24 mouse cellular contexts compared by ENCODE assay signal in genomic region chr15:74162437-74162763, GRCm38 (mm10).
A peak's percentile ranks its signal among the peaks of the same experiment; 100 is the strongest.
DNase-seq lines count a peak whose midpoint lies in the region; ATAC-seq lines count a peak whose summit lies in the region.
"Had no signal": no experiment of that assay in that cellular context is flagged by ENCODE, and none has a peak within 500 bp of the region (broad histone marks: within the 10 kb centered on the region; RNA-seq: fewer than 3 reads in every experiment).

No protein-coding gene starts in this region.

- H3K27me3 ChIP-seq in neural tube, embryonic 13.5 days = peaks cover 23% of the 10 kb centered on the region
- 0 out of 2 replicates have a peak, but pooled peaks cover 3% of the 10 kb centered on the region for H3K27me3 ChIP-seq in hindbrain, embryonic 13.5 days
- H3K27me3 ChIP-seq in midbrain, embryonic 14.5 days (ENCODE audit: control insufficient read depth, insufficient read depth, low read length) = no peaks in the 10 kb centered on the region
- H3K27me3 ChIP-seq: embryonic facial prominence, embryonic 15.5 days; intestine, embryonic 15.5 days; lung, embryonic 15.5 days had no signal

- peaks cover 47% of the 10 kb centered on the region for H3K4me1 ChIP-seq in neural tube, embryonic 13.5 days (replicated peaks)
- H3K4me1 ChIP-seq in hindbrain, embryonic 13.5 days (replicated peaks) = peaks cover 60% of the 10 kb centered on the region
- H3K4me1 ChIP-seq in midbrain, embryonic 14.5 days (ENCODE audit: control insufficient read depth, insufficient read depth, low read length) = peaks cover 55% of the 10 kb centered on the region
- H3K4me1 ChIP-seq: embryonic facial prominence, embryonic 15.5 days; heart, embryonic 13.5 days; intestine, embryonic 15.5 days; lung, embryonic 15.5 days had no signal

- no peaks in the 10 kb centered on the region for H3K9me3 ChIP-seq in neural tube, embryonic 13.5 days
- H3K9me3 ChIP-seq in hindbrain, embryonic 13.5 days = no peaks in the 10 kb centered on the region
- no peaks in the 10 kb centered on the region for H3K9me3 ChIP-seq in midbrain, embryonic 14.5 days (ENCODE audit: control insufficient read depth, low read length)
- H3K9me3 ChIP-seq: embryonic facial prominence, embryonic 15.5 days; heart, embryonic 13.5 days; intestine, embryonic 15.5 days; limb, embryonic 13.5 days; lung, embryonic 15.5 days had no signal

- no peaks in the 10 kb centered on the region for H3K36me3 ChIP-seq in neural tube, embryonic 13.5 days
- no peaks in the 10 kb centered on the region for H3K36me3 ChIP-seq in hindbrain, embryonic 13.5 days
- H3K36me3 ChIP-seq in midbrain, embryonic 14.5 days (ENCODE audit: control insufficient read depth, insufficient read depth, low read length) = no peaks in the 10 kb centered on the region
- H3K36me3 ChIP-seq: embryonic facial prominence, embryonic 15.5 days; G1E; heart, embryonic 13.5 days; intestine, embryonic 15.5 days; limb, embryonic 13.5 days; lung, embryonic 15.5 days had no signal

- no peak overlapping the region for H3K9ac ChIP-seq in neural tube, embryonic 13.5 days
- H3K9ac ChIP-seq in hindbrain, embryonic 13.5 days = no peak overlapping the region
- H3K9ac ChIP-seq in midbrain, embryonic 14.5 days (replicated peaks; ENCODE audit: low read length) = no peak overlapping the region
- H3K9ac ChIP-seq: embryonic facial prominence, embryonic 15.5 days; heart, embryonic 13.5 days; intestine, embryonic 15.5 days; limb, embryonic 13.5 days; liver, embryonic 14.5 days; lung, embryonic 15.5 days had no signal

- no peak overlapping the region for H3K4me2 ChIP-seq in neural tube, embryonic 13.5 days
- H3K4me2 ChIP-seq in hindbrain, embryonic 13.5 days = no peak overlapping the region
- no peak overlapping the region for H3K4me2 ChIP-seq in midbrain, embryonic 14.5 days (ENCODE audit: low read length)
- H3K4me2 ChIP-seq: embryonic facial prominence, embryonic 15.5 days; heart, embryonic 13.5 days; intestine, embryonic 15.5 days; limb, embryonic 13.5 days; lung, embryonic 15.5 days had no signal

- ATAC-seq in neural tube, embryonic 13.5 days (ENCODE audit: low read depth) = peak; percentile 37
- ATAC-seq in hindbrain, embryonic 13.5 days (ENCODE audit: low FRiP score) = no peak
- ATAC-seq in midbrain, embryonic 14.5 days (ENCODE audit: low FRiP score, low TSS enrichment) = 0 out of 2 replicates have a peak, but pooled peaks have one; percentile 36
- ATAC-seq: activated CD4-positive, CD25-positive, alpha-beta regulatory T cell, adult 4 months; intestine, embryonic 15.5 days had no signal

- DNase-seq in neural tube, embryonic 10.5 days (ENCODE audit: extremely low spot score, low spot score) = no peak
- peak; percentile 76 for DNase-seq in midbrain, embryonic 14.5 days
- DNase-seq in thymus, postnatal 14 days = no peak
- no peak for DNase-seq in liver
- DNase-seq in kidney, postnatal 4 days = no peak
- DNase-seq in frontal cortex, adult 2 months (ENCODE audit: extremely low spot score in 1 of 2, low spot score in 1 of 2) = no peak
- DNase-seq: adrenal gland, postnatal 10 days; cerebellum, adult 9-11 months; embryo, embryonic 11 days; gastrocnemius, adult 2 months; kidney, adult 9 months; kidney, postnatal 36 days; spleen, adult 18-20 months had no signal

- WGBS in neural tube, embryonic 13.5 days = 22% methylated on average over 8 of the region's 8 CpGs
- 19% methylated on average over 8 of the region's 8 CpGs for WGBS in hindbrain, embryonic 13.5 days
- 11% methylated on average over 8 of the region's 8 CpGs for WGBS in midbrain, embryonic 14.5 days

- no peak overlapping the region for H3K4me3 ChIP-seq in neural tube, embryonic 13.5 days
- no peak overlapping the region for H3K4me3 ChIP-seq in hindbrain, embryonic 13.5 days
- H3K4me3 ChIP-seq in midbrain, embryonic 14.5 days (replicated peaks; ENCODE audit: low read depth, low read length) = no peak overlapping the region
- H3K4me3 ChIP-seq: embryonic facial prominence, embryonic 15.5 days; gastrocnemius, adult 2 months; heart, embryonic 13.5 days; intestine, embryonic 15.5 days; limb, embryonic 13.5 days; lung, embryonic 15.5 days had no signal

- peak overlapping the region; percentile 82 for H3K27ac ChIP-seq in neural tube, embryonic 13.5 days (replicated peaks)
- H3K27ac ChIP-seq in hindbrain, embryonic 13.5 days = peak overlapping the region; percentile 73
- peak overlapping the region; percentile 74 for H3K27ac ChIP-seq in midbrain, embryonic 14.5 days (replicated peaks; ENCODE audit: low read depth, low read length)
- H3K27ac ChIP-seq: embryonic facial prominence, embryonic 15.5 days; gastrocnemius, adult 2 months; heart, embryonic 13.5 days; intestine, embryonic 15.5 days; limb, embryonic 13.5 days; liver, embryonic 14.5 days; lung, embryonic 15.5 days; macrophage had no signal
